Mouse (Mus musculus) heart, postnatal 25 days (tissue): ENCODE results near the gene Adcy4. TPM values are rescaled to one million over a fixed set of nuclear protein-coding genes. Genes with fewer than 3 reads are reported as not detected.

Experiments
- DNase-seq: peaks from one replicate; pipeline ENCODE4 v3.0.0; 2022; ENCODE audit warnings: low spot score
- intact Hi-C: fragments of 180-260 bp; cut with DNase I; formaldehyde crosslinking; loops from one replicate; pipeline ENCODE4 v1.15.1; 2025
- total RNA-seq, 2 experiments: library from RNA; stranded (reverse); gene quantifications; 2 replicates each; pipeline ENCODE4 v1.2.3; 2021

Gene Adcy4
- total RNA-seq, 2 experiments from 2014 or later = 18.2 to 23.8 TPM

DNA sequence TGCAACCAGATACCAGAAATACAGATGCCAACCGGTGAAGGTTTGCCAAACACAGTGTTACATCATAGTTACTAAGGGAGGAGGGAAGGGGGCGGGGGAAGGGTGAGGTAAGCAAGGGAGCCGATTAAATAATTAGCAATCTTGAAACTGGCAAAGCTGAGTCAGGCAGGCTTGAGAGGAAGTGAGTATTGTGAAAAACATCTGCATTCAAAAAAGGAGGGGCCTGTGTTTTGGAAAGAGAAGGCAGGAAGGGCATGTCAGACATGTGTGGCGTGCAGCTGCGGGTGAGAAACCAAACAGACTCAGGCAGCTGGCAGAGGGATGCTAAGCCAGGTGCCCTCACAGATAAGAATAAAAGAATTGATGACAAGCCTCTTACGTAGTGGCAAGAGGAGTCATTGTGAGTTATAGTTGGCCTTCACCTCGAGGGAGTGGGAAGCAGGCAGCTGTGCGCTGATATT is 59.5 kb downstream of the Adcy4 start:
- peak; percentile 28 for DNase-seq
- intact Hi-C loops = no loop called here

DNA sequence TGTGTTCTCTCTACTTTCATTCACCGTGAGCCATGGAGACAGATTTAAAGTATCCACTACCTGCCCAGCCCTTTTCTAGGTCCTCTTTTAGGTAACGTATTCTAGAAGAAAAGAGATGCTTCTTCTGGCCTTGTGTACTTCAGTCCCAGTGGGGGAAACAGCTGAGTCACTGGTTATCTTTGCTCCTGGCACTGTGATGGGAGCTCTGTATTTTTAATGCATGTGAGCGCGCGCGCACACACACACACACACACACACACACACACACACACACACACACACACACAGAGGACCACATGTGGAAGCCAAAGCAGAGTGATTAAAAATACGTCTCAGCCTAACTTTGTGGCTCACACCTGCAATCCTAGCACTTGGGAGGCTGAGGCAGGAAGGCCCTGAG is 60.5 kb downstream of the Adcy4 start:
- no peak for DNase-seq
- intact Hi-C loops = no loop called here

DNA sequence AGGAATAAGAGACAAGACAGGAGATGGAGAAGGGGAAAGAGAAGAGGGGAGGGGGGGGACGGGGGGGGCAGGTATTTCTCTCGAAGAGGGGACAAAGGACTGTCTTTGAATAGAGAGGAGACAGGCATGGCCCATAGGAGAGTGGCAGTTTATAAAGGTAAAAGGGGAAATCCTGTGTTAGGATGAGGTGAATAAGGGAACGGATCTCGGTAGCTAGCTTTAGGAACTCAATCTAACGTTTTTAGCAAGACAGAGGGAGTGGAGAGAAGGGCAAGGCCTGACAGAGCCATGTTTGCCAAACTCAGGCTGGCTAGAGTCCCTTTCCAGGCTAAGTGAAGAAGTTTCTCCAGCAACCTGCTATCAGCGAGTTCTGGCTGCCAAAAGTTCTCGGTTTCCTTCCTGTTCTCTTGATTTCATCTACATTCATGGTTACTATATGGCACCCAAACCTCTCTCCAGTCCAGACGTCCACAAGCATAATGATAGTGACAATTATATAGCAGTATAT is 61.4 kb downstream of the Adcy4 start:
- intact Hi-C loops = no loop called here
- no peak for DNase-seq

DNA sequence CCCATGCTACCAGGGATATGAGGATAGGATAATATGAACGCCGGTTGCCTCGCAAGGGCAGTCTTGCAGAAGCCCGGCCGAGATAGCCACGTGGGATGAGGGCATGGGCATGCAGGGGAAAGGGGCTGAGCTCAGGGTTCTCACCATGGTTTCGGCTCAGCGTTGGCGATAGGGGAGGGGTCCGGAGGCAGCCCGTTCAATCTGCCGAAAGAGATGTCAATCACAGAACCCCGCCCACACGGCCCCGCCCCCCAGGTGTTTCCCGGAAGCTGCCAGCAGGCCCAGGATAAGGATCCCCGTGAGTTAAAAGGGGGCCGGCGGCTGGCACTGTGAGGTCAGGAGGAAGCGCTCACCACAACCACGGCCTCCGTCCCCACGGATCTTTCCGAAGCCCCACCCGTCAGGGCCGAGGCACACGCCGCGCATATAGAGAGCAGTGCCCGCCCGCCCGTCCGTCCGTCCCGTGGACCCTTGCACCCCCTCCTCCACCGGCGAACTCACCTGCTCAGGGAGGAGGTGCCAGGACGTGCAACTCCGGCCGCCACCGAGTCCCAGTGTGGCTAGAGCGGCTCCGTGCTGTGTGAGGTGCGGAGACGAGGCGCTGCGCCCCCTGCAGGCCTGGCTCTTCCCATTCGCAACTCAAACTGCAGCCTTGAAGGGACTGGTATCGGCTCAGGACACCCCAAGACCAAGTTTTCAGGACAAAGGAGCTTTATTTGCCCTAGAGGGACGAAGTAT is 62.0 kb downstream of the Adcy4 start, which contains the start of gene Rabggta:
TSS of gene Rabggta (minus strand) at position 564 of the 738 bp plus-strand sequence.
- peak; percentile 76 for DNase-seq
- intact Hi-C loops = loop anchor here (2.0 kb wide), 1 partner anchor 39 kb away; no protein-coding TSS in a partner anchor

DNA sequence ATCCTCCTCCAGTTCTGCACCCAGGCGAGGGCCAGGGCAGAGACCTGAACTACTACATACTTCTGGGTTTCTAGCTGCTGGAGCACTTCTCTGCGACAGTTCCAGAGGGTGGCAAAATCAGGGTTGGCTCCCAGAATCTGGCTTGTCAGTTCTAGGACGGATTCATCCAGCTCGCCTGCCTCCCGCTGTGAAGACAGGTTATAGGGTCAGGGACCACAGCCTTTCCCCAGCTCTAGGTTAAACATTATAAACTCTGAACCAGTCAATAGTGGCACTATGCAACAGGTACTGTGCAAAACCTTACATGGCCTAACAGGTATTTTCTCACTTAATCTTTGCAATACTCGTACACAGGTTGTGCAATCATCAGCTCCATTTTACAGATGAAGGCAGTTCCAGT is 62.8 kb downstream of the Adcy4 start:
- DNase-seq = no peak
- intact Hi-C loops = loop anchor here (2.0 kb wide), 1 partner anchor 38 kb away; no protein-coding TSS in a partner anchor

DNA sequence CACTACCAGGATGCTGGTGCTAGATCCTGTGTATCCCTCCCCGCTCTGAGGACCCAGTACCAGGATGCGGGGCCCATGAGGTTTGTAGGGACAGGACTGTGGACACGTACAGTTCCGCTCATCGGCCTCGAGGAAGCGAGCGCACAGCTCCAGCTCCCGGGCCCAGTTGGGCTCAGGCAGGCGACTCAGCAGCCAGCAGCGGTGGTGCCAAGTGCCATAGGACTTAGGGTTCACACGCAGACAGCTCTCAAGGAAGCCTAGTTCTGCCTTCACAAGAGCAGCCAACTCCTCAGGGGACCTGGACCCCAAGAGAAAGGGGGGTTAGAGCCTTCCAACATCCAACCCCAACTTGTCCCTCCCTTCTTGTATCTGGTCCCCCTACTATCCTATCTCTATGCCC is 63.2 kb downstream of the Adcy4 start:
- intact Hi-C loops = loop anchor here (2.0 kb wide), 1 partner anchor 38 kb away; no protein-coding TSS in a partner anchor
- DNase-seq = no peak

DNA sequence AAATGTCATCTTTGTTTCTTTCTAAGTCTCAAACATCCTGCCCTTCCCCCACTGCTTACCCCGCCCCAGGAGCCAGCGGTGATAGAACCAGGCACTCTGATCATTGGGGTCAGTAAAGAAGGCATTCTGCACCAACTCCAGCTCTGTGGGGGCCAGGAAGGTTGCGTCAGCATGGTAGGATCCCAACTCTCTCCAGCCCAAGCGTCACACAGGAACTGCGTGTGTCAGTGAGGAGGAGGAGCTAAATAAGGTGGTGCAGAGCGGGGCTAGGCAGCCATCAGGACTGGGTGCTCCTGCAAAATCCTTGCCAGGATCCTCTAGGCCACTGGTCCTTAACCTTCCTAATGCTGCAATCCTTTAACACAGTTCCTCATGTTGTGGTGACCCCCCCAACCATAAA is 64.2 kb downstream of the Adcy4 start:
- DNase-seq = no peak
- intact Hi-C loops = loop anchor here (2.0 kb wide), 1 partner anchor 37 kb away; no protein-coding TSS in a partner anchor

Other genes starting within 250 kb of the Adcy4 start
- 10 to 100 TPM; 11.7 to 14.3 TPM for gene Pck2, start 243.8 kb downstream of the Adcy4 start, total RNA-seq
- 100 to 1,000 TPM; 129 to 130 TPM for gene Dcaf11, start 224.1 kb downstream of the Adcy4 start, total RNA-seq
- gene A730061H03Rik, start 223.7 kb downstream of the Adcy4 start, total RNA-seq = under 1 TPM in 1 of 2 experiments, not detected in 1; 0.83 TPM
- gene Fitm1, start 208.5 kb downstream of the Adcy4 start, total RNA-seq = 100 to 1,000 TPM; 192 to 214 TPM
- 100 to 1,000 TPM; 249 to 283 TPM for gene Psme1, start 206.0 kb downstream of the Adcy4 start, total RNA-seq
- gene Emc9, start 198.8 kb downstream of the Adcy4 start, total RNA-seq = 10 to 100 TPM; 56.0 to 58.1 TPM
- gene Psme2, start 193.0 kb downstream of the Adcy4 start, total RNA-seq = 100 to 1,000 TPM in 1 of 2 experiments, 10 to 100 TPM in 1; 93.4 to 101 TPM
- 10 to 100 TPM; 25.7 to 31.3 TPM for gene Rnf31, start 192.4 kb downstream of the Adcy4 start, total RNA-seq
- gene Irf9, start 180.5 kb downstream of the Adcy4 start, total RNA-seq = 10 to 100 TPM; 10.1 to 11.8 TPM
- gene Rec8, start 166.1 kb downstream of the Adcy4 start, total RNA-seq = under 1 TPM; 0.23 to 0.36 TPM
- 10 to 100 TPM; 51.1 to 57.0 TPM for gene Ipo4, start 148.1 kb downstream of the Adcy4 start, total RNA-seq
- 1 to 10 TPM; 3.0 to 3.4 TPM for gene Gm49378, start 146.2 kb downstream of the Adcy4 start, total RNA-seq
- 10 to 100 TPM; 39.0 to 43.8 TPM for gene Tm9sf1, start 140.3 kb downstream of the Adcy4 start, total RNA-seq
- under 1 TPM; 0.56 to 0.60 TPM for gene Tssk4, start 133.9 kb downstream of the Adcy4 start, total RNA-seq
- 10 to 100 TPM; 53.0 to 53.4 TPM for gene Mdp1, start 123.6 kb downstream of the Adcy4 start, total RNA-seq
- 10 to 100 TPM in 1 of 2 experiments, 1 to 10 TPM in 1; 8.9 to 11.2 TPM for gene Gmpr2, start 112.2 kb downstream of the Adcy4 start, total RNA-seq
- 100 to 1,000 TPM; 252 to 263 TPM for gene Nedd8, start 112.0 kb downstream of the Adcy4 start, total RNA-seq
- gene Tinf2, start 102.3 kb downstream of the Adcy4 start, total RNA-seq = 10 to 100 TPM; 10.0 to 10.7 TPM
- gene Tgm1, start 70.2 kb downstream of the Adcy4 start, total RNA-seq = under 1 TPM; 0.18 to 0.36 TPM
- 10 to 100 TPM; 13.0 to 13.4 TPM for gene Rabggta, start 61.8 kb downstream of the Adcy4 start, total RNA-seq
- 10 to 100 TPM; 43.7 to 47.0 TPM for gene Dhrs1, start 38.4 kb downstream of the Adcy4 start, total RNA-seq
- gene Nop9, start 38.4 kb downstream of the Adcy4 start, total RNA-seq = 10 to 100 TPM in 1 of 2 experiments, 1 to 10 TPM in 1; 7.8 to 11.1 TPM
- gene Cideb, start 25.6 kb downstream of the Adcy4 start, total RNA-seq = under 1 TPM; 0.56 to 0.83 TPM
- gene Ltb4r2, start 22.7 kb downstream of the Adcy4 start, total RNA-seq = under 1 TPM; 0.06 to 0.13 TPM
- under 1 TPM in 1 of 2 experiments, not detected in 1; 0.18 TPM for gene Ltb4r1, start 18.1 kb downstream of the Adcy4 start, total RNA-seq
- gene Ripk3, start 4.8 kb upstream of the Adcy4 start, total RNA-seq = 1 to 10 TPM; 2.3 to 3.4 TPM
- 1 to 10 TPM; 3.9 to 5.5 TPM for gene Nfatc4, start 39.0 kb upstream of the Adcy4 start, total RNA-seq
- gene Nynrin, start 69.9 kb upstream of the Adcy4 start, total RNA-seq = 1 to 10 TPM; 8.2 to 9.7 TPM
- gene Cbln3, start 100.3 kb upstream of the Adcy4 start, total RNA-seq = under 1 TPM in 1 of 2 experiments, not detected in 1; 0.14 TPM
- gene Khnyn, start 100.9 kb upstream of the Adcy4 start, total RNA-seq = 10 to 100 TPM; 11.6 to 13.5 TPM
- gene Sdr39u1, start 116.2 kb upstream of the Adcy4 start, total RNA-seq = 100 to 1,000 TPM; 107 to 108 TPM
- gene Cma1, start 160.6 kb upstream of the Adcy4 start, total RNA-seq = 1 to 10 TPM; 1.0 to 2.5 TPM
- not detected for gene Cma2, start 166.9 kb upstream of the Adcy4 start, total RNA-seq
- not detected for gene Mcpt1, start 233.9 kb upstream of the Adcy4 start, total RNA-seq
- not detected for gene Mcpt9, start 246.4 kb upstream of the Adcy4 start, total RNA-seq